Mouse (Mus musculus) liver, adult 2 months (tissue): ENCODE results near the gene Isoc2b.

Source experiments
- CTCF ChIP-seq: fragments of 200-500 bp; IDR thresholded peaks from 2 replicates; pipeline ENCODE4 v1.5.1; 2011; ENCODE audit warnings: low read depth, low read length, control low read depth
- POLR2A ChIP-seq: fragments of 200-500 bp; IDR thresholded peaks from 2 replicates; pipeline ENCODE4 v1.6.1; 2011; ENCODE audit warnings: low read length, control low read depth; ENCODE audit not compliant: insufficient read depth; ENCODE audit errors: extremely low read depth

DNA sequence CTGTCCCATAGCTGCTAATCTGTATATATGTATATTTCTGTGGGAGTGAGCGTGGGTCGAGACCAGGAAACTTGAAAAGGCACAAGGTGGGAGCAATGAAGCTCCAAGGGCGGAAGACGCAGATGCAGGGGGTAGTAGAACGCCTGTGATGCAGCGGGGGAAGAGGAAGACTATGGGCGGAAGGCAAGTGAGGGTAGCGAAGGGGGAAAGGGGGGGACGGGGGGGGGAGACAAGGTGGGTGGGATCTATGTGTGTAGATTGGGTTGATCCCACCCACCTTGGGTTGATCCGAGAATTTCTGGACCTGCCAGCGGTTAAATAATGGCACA lies 30.4 kb upstream of the Isoc2b start:
- TF ChIP-seq POLR2A (no peak), CTCF (no peak)
